Comparison of ENCODE assay signal across 23 mouse cellular contexts in genomic region chr1:127933405-127933804, GRCm38 (mm10).
DNase-seq lines count a peak whose midpoint lies in the region; ATAC-seq and TF ChIP-seq lines count a peak whose summit lies in the region.
"Had no signal": no experiment of that assay in that cellular context is flagged by ENCODE, and none has a peak within 500 bp of the region (broad histone marks: within the 10 kb centered on the region; RNA-seq: fewer than 3 reads in every experiment).

No protein-coding gene starts in this region.

- no peak overlapping the region for H3K4me3 ChIP-seq in liver, adult 2 months (ENCODE audit: insufficient read depth, low read depth, low read length)
- no peak overlapping the region for H3K4me3 ChIP-seq in intestine, embryonic 16.5 days (ENCODE audit: low read length)
- H3K4me3 ChIP-seq in liver, embryonic 12.5 days: no peak overlapping the region
- no peak overlapping the region for H3K4me3 ChIP-seq in liver, postnatal 0 days (ENCODE audit: low read depth, low read length)
- H3K4me3 ChIP-seq: embryonic facial prominence, embryonic 10.5 days; forebrain, embryonic 13.5 days; gastrocnemius, adult 2 months; heart, embryonic 10.5 days; heart, embryonic 15.5 days; hindbrain, embryonic 10.5 days had no signal

- H3K27me3 ChIP-seq in liver, adult 2 months (ENCODE audit: control insufficient read depth, insufficient read depth, low read length): no peaks in the 10 kb centered on the region
- no peaks in the 10 kb centered on the region for H3K27me3 ChIP-seq in intestine, embryonic 16.5 days (replicated peaks; ENCODE audit: control insufficient read depth, insufficient read depth, low read length)
- no peaks in the 10 kb centered on the region for H3K27me3 ChIP-seq in liver, embryonic 12.5 days (replicated peaks)
- no peaks in the 10 kb centered on the region for H3K27me3 ChIP-seq in liver, postnatal 0 days (ENCODE audit: insufficient read depth, low read length)
- H3K27me3 ChIP-seq: forebrain, embryonic 13.5 days; heart, embryonic 15.5 days had no signal

- 46% methylated on average over 2 of the region's 2 CpGs for WGBS in liver, adult 2 months
- whole genome bisulfite sequencing in intestine, embryonic 16.5 days: 67% methylated on average over 2 of the region's 2 CpGs
- WGBS in liver, embryonic 12.5 days (ENCODE audit: insufficient replicate concordance): 78% methylated on average over 2 of the region's 2 CpGs
- 68% methylated on average over 2 of the region's 2 CpGs for WGBS in liver, postnatal 0 days (ENCODE audit: insufficient replicate concordance)

- TF ChIP-seq EP300 in liver, postnatal 0 days (IDR thresholded peaks at IDR 0.05; ENCODE audit: low read depth): no peak

- TF ChIP-seq POLR2A in liver, adult 2 months (IDR thresholded peaks at IDR 0.05; ENCODE audit: extremely low read depth, insufficient read depth, low read length): no peak

- no peak for TF ChIP-seq CTCF in liver, adult 2 months (IDR thresholded peaks at IDR 0.05; ENCODE audit: low read depth, low read length)
- TF ChIP-seq CTCF in liver, postnatal 0 days (IDR thresholded peaks at IDR 0.05; ENCODE audit: low read depth): no peak

- peak; percentile 55 for DNase-seq in liver, adult 2 months (ENCODE audit: extremely low read depth, low read depth, low spot score)
- DNase-seq in liver: no peak
- DNase-seq in liver, postnatal 0 days: no peak
- DNase-seq in adrenal gland, postnatal 25 days: no peak
- DNase-seq in frontal cortex, postnatal 10 days (ENCODE audit: low spot score in 2 of 2): no peak
- no peak for DNase-seq in spleen, postnatal 10 days (ENCODE audit: low spot score in 2 of 2)
- DNase-seq: adrenal gland, postnatal 14 days; cerebellum, adult 18-20 months; cerebellum, adult 9-11 months; cerebellum, postnatal 36 days; forebrain, postnatal 0 days; gastrocnemius, adult 2 months; gastrocnemius, postnatal 36 days; heart, adult 18-20 months had no signal

- no peak overlapping the region for H3K27ac ChIP-seq in liver, adult 2 months (replicated peaks; ENCODE audit: insufficient read depth, low read depth, low read length)
- no peak overlapping the region for H3K27ac ChIP-seq in intestine, embryonic 16.5 days (ENCODE audit: low read length)
- H3K27ac ChIP-seq in liver, embryonic 12.5 days: no peak overlapping the region
- H3K27ac ChIP-seq in liver, postnatal 0 days (ENCODE audit: low read depth): no peak overlapping the region
- H3K27ac ChIP-seq: embryonic facial prominence, embryonic 10.5 days; forebrain, embryonic 13.5 days; gastrocnemius, adult 2 months; heart, embryonic 10.5 days; heart, embryonic 15.5 days; hindbrain, embryonic 10.5 days; hindbrain, embryonic 14.5 days had no signal

- H3K79me2 ChIP-seq in liver, adult 2 months (ENCODE audit: control insufficient read depth, insufficient read depth, low read length): no peaks in the 10 kb centered on the region

- peaks cover 47% of the 10 kb centered on the region for H3K36me3 ChIP-seq in liver, adult 2 months (ENCODE audit: control insufficient read depth, insufficient read depth, low read length)
- peaks cover 12% of the 10 kb centered on the region for H3K36me3 ChIP-seq in intestine, embryonic 16.5 days (ENCODE audit: control insufficient read depth, insufficient read depth, low read length)
- H3K36me3 ChIP-seq in liver, embryonic 12.5 days: peaks cover 77% of the 10 kb centered on the region
- H3K36me3 ChIP-seq in liver, postnatal 0 days (replicated peaks; ENCODE audit: insufficient read depth, low read length): peaks cover 41% of the 10 kb centered on the region

- H3K9ac ChIP-seq in liver, adult 2 months (ENCODE audit: low read depth, low read length): no peak overlapping the region
- H3K9ac ChIP-seq in intestine, embryonic 16.5 days (ENCODE audit: low read depth, low read length): no peak overlapping the region
- no peak overlapping the region for H3K9ac ChIP-seq in liver, embryonic 12.5 days
- H3K9ac ChIP-seq in liver, postnatal 0 days (replicated peaks): no peak overlapping the region
- H3K9ac ChIP-seq: forebrain, embryonic 13.5 days; forebrain, postnatal 0 days; heart, embryonic 15.5 days; hindbrain, embryonic 14.5 days had no signal

- H3K9me3 ChIP-seq in intestine, embryonic 16.5 days (ENCODE audit: control insufficient read depth, low read length): no peaks in the 10 kb centered on the region
- H3K9me3 ChIP-seq in liver, embryonic 12.5 days (replicated peaks): no peaks in the 10 kb centered on the region
- no peaks in the 10 kb centered on the region for H3K9me3 ChIP-seq in liver, postnatal 0 days (ENCODE audit: low read length)
- H3K9me3 ChIP-seq: embryonic facial prominence, embryonic 10.5 days; forebrain, embryonic 13.5 days; G1E; heart, embryonic 15.5 days had no signal

- no peaks in the 10 kb centered on the region for H3K4me1 ChIP-seq in liver, adult 2 months (ENCODE audit: control insufficient read depth, insufficient read depth, low read length)
- H3K4me1 ChIP-seq in intestine, embryonic 16.5 days (ENCODE audit: control insufficient read depth, insufficient read depth, low read length): no peaks in the 10 kb centered on the region
- H3K4me1 ChIP-seq in liver, embryonic 12.5 days: no peaks in the 10 kb centered on the region
- peaks cover 3% of the 10 kb centered on the region; the same call in 1 of the 2 replicates for H3K4me1 ChIP-seq in liver, postnatal 0 days (ENCODE audit: insufficient read depth)
- H3K4me1 ChIP-seq: embryonic facial prominence, embryonic 10.5 days; forebrain, embryonic 13.5 days; heart, embryonic 10.5 days; hindbrain, embryonic 10.5 days had no signal

- H3K4me2 ChIP-seq in intestine, embryonic 16.5 days (ENCODE audit: low read depth, low read length): no peak overlapping the region
- H3K4me2 ChIP-seq in liver, embryonic 12.5 days: no peak overlapping the region
- no peak overlapping the region for H3K4me2 ChIP-seq in liver, postnatal 0 days (ENCODE audit: low read depth, low read length)
- H3K4me2 ChIP-seq: forebrain, embryonic 13.5 days; heart, embryonic 15.5 days; hindbrain, embryonic 14.5 days had no signal

- ATAC-seq in intestine, embryonic 16.5 days: peak; percentile 97
- peak; percentile 61; the same call in 1 of the 2 replicates for ATAC-seq in liver, embryonic 12.5 days
- ATAC-seq in liver, postnatal 0 days: peak; percentile 74
- ATAC-seq: forebrain, embryonic 13.5 days; forebrain, postnatal 0 days had no signal
